Mouse (Mus musculus): ENCODE measurements around the gene Atp2a1.
A peak's percentile ranks its signal among the peaks of the same experiment; 100 is the strongest.

The Atp2a1 gene

DNA sequence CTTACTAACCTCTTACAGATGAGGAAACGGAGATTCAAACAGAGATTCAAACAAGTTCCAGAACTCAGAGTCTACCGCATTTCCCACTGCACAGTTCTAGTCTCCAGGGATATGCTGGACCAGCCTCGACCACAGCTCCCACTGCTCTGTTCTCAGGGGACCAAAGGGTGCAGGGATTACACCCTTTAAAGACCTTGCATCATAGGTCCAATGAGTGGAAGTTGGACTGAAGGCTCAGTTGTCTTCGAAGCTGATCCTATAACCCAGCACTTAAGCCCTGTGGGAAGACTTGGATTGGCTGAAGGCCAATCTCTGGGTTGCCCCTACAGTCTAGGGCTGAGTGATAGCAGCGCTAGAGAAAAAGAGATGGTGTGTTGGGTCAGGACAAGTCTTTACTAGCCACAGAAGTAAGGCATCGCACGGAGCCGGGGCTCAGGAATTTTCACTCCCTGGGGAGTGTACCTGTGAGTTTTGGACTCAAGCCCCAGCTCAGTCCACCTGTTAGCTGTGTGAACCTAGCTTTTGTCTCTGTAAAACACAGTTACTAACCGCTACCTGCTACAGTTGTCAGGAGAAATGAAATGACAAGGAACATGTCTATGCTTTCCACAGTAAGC lies 10.7 kb upstream of the Atp2a1 start:
- DNase-seq (ENCODE audit: low read depth in 2 of 2, low spot score in 2 of 2), result no peak

DNA sequence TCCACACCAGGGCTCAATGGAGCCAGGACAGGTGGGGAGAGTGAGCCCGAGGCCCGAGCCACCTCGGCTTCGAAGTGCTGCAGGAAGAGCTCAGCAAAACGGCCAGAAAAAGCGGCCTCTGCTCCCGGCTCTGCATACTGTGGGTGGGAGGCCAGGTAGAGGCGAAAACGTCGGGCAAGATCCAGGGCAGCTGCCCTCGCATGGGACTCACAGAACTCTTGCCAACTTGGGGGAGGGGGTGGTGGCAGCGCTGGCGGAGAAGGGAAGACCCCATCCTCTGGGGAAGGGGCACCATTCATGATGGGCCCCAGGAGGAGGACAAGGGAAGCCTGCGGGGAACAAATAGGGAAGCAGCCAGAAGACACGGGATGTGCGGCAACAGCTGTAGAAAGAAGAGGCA lies 9.8 kb upstream of the Atp2a1 start:
- DNase-seq (ENCODE audit: low read depth in 2 of 2, low spot score in 2 of 2), result no peak

DNA sequence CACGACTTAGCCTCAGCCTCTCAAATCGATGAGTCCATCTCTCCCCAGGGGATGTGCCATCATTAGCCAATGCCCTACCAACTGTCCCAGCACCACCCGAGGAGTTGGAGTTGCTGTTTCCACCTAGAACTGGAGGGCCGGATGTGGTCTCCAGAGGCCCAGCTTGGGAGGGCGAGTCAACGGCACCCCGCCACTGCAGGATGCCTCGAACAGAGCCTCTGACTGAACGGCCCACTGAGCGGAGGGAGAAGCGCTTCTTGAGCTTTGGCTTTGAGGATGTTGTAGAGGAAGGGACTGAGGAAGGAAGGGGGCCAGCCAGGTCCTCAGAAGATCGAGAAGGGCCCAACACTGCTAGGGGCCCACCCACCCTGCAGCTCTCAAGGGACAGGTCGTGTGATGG lies 9.4 kb upstream of the Atp2a1 start:
- DNase-seq (ENCODE audit: low read depth in 2 of 2, low spot score in 2 of 2), result peak; percentile 64 to 70

GRCm38 (mm10) chr7:126471853-126472252 lies 8.9 kb upstream of the Atp2a1 start:
- DNase-seq (ENCODE audit: low read depth in 2 of 2, low spot score in 2 of 2), result no peak

DNA sequence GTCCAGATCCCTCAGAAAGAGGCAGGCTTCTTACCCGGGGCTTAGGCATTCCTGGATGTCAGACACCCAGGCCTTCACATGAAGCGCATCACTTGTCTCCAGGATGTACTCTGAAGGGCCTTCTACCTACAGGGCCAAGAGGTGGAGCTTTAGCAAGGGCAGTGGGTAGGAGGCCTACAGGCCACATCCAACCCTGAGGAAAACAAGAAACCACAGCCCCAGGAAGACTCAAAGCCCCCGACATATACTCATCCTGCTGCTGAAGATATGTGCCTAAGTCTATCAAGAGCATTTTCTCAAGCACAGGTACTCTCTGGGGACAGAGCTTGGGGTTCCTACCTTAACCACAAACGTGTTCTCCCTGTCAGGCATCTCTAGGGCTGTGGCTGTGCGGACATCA lies 8.5 kb upstream of the Atp2a1 start:
- no peak for DNase-seq (ENCODE audit: low read depth in 2 of 2, low spot score in 2 of 2)

- peak; percentile 72 to 77 for DNase-seq (ENCODE audit: low read depth in 2 of 2, low spot score in 2 of 2)
These were observed 7.2 kb upstream of the Atp2a1 start for GRCm38 (mm10) chr7:126470077-126470476.

DNA sequence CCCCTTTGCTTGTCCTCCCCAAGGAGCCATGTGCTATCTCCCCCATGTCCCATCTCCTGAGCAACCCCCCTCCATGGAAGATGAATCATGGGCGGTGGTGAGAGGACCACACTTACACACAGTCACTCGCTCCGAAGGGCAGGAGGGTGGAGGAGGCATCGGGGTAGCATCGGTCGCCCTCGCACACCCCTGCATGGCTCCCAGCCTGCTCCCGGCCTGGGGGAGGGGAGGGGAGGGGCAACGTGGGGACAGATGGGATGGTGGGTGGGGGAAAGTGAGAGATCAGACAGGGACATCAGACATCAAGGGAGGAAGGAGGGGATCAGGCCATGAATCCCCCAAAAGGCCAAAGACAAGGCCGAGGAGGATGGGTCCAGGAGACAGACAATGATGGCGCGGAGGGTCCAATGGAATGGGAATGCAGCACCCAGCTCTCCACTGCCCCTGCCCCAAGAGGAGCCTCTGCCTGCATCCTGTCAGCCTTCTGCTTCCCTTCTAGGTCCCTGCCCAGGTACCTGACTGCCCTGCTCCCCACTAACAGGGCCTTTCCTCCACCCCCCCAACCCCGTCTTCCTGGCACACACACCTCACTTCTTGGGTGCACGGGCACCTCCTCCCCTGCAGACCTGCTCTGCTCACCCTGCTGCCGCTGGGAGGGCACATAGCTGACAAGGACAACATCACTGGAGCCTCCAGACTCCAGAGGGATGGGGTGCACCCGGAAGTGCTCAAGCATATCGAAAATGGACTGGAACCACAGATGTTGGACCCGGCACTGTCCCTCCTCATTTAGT lies 5.1 kb upstream of the Atp2a1 start:
- no peak for DNase-seq (ENCODE audit: low read depth in 2 of 2, low spot score in 2 of 2)

DNA sequence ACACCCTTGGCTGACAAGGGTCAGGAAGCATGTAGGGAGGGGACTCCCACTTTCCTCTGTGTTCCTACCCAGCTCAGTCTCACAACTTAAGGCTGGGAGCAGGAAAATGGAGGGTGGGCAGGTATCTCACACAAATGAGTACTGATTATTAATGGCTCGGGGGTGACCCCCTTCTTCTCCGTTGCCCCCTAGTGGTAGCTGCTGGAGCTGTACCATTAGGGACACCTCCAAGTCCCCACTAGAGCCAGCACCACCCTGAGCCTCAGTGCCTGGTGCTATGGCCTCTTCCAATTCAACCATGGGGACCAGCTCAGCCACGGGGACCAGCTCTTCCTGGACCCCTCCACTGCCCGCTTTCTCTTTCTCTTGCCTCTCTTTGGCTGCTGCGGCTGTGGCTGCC lies 4.4 kb upstream of the Atp2a1 start:
- peak; percentile 46 to 56 for DNase-seq (ENCODE audit: low read depth in 2 of 2, low spot score in 2 of 2)

GRCm38 (mm10) chr7:126466707-126467106 lies 3.8 kb upstream of the Atp2a1 start:
- DNase-seq (ENCODE audit: low read depth in 2 of 2, low spot score in 2 of 2), result no peak

DNA sequence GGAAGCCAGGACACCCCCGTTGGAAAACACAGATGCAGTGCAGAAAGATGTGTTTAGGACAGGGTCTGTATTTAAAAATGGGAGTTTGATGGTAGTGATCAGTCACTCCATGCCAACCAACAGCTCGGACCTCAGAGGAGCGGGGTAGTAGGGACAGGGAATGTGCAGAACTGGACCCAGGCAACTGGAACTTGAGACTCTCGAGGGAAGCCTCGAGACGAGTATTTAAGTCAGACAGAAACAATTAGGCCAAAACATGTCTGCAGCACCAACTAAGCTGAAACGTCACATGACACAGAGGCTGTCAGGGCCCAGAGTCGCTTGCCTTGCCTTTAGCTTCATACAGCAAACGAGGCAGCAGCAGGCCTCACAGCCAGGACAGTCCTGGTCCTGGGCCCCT lies 3.2 kb upstream of the Atp2a1 start:
- no peak for DNase-seq (ENCODE audit: low read depth in 2 of 2, low spot score in 2 of 2)

DNA sequence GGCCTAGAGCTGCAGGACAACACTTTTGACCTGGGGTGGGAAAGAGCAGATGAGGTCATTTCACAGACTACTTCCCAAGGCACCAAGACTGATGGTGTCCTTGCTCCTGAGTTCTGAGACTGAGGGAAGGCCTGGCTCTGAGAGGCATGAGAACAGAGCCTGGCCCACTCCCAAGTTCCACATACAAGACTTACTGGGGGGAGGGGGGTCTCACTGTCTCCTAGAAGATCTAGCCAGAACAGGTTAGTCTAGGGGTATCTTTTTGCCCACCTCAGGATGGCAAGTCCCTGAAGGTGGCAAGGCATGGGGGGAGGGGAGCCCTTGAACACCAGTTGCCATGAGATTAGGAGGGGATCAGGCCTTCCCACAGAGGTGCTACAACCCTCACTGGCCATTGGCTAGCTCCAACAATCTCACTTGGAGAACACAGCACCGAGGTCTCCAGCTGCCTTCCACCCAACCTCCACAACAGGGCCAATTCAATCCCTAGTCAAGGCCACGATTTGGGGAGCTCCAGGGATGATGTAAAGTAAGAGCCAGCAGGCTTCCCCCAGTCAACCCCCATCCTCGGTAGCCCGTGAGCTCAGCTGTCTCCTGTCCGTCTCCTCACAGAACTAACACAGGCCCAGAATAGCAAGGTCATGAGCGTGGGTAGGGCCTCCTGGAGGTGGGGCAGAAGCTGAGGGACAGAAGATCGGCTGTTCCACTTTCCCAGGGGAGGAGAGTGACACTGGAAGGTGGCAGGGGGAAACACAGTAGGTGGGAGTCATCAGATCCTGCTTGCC lies 2.5 kb upstream of the Atp2a1 start:
- no peak for DNase-seq (ENCODE audit: low read depth in 2 of 2, low spot score in 2 of 2)

DNA sequence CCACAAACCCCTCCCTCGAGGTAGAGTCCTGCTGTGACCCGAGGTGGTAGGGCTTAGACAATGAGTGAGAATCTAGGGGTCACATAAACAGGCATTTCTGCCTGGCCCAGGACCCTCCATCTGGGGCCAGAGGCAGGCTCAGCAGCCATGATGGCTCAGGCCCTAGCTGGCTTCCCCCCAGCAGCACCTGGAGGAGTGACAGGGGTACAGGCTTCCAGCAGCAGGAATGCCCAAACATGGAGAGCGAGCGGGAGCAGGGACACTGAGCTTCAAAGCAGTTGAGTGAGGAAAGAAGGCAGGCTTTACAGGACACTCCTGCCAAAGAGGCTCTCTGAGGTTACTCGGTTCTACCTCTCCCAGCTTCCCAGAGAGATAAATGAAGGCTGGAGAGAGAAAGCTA lies 1.9 kb upstream of the Atp2a1 start:
- no peak for DNase-seq (ENCODE audit: low read depth in 2 of 2, low spot score in 2 of 2)

- no peak for DNase-seq (ENCODE audit: low read depth in 2 of 2, low spot score in 2 of 2)
These were observed 1.2 kb upstream of the Atp2a1 start for GRCm38 (mm10) chr7:126464121-126464520.

GRCm38 (mm10) chr7:126463547-126463946 lies 639 bp upstream of the Atp2a1 start:
- DNase-seq (ENCODE audit: low read depth in 2 of 2, low spot score in 2 of 2), result no peak

DNA sequence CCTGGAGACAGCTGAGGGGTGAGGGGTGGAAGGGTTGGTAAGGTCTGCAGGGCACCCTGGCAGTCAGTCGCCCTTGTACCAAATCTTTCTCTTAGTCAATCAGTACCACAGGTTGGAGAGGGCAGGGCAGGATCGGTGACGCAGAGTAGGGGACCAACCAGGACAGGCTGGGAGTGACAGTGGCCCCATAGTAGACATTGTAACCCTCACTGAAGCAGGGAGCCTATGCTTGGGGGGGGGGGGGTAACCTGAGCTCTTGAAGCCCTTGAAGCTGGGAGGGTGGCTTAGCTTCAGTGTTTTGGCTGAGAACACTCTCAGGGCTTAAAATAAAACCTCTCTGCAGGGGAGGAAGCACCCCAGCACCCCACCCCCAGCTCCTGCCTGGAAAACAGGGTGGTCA lies 1.3 kb downstream of the Atp2a1 start:
- DNase-seq (ENCODE audit: low read depth in 2 of 2, low spot score in 2 of 2), result no peak

GRCm38 (mm10) chr7:126460623-126461399 lies 2.1 kb downstream of the Atp2a1 start:
- no peak for DNase-seq (ENCODE audit: low read depth in 2 of 2, low spot score in 2 of 2)

- DNase-seq (ENCODE audit: low read depth in 2 of 2, low spot score in 2 of 2), result no peak
These were observed 3.9 kb downstream of the Atp2a1 start for GRCm38 (mm10) chr7:126458844-126459618.

DNA sequence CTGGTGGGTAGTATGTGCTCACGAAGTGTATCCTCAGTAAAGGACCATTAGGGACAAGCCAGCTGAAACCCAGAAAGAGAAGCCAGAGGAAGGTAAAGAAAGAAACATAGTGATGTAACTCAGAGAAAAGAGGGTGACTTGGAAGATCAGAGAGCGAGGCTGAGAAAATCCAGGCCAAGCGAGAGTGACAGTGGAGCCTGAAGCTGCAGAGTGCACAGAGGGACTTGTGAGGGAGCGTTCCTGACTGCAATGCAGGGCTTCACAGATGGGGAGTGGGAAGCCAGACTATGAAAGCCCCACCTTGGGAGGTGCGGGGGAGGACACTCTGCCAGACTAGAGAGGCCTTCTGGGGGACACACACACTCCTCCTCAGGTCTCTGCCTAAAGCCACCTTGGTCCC lies 4.7 kb downstream of the Atp2a1 start:
- no peak for DNase-seq (ENCODE audit: low read depth in 2 of 2, low spot score in 2 of 2)

DNA sequence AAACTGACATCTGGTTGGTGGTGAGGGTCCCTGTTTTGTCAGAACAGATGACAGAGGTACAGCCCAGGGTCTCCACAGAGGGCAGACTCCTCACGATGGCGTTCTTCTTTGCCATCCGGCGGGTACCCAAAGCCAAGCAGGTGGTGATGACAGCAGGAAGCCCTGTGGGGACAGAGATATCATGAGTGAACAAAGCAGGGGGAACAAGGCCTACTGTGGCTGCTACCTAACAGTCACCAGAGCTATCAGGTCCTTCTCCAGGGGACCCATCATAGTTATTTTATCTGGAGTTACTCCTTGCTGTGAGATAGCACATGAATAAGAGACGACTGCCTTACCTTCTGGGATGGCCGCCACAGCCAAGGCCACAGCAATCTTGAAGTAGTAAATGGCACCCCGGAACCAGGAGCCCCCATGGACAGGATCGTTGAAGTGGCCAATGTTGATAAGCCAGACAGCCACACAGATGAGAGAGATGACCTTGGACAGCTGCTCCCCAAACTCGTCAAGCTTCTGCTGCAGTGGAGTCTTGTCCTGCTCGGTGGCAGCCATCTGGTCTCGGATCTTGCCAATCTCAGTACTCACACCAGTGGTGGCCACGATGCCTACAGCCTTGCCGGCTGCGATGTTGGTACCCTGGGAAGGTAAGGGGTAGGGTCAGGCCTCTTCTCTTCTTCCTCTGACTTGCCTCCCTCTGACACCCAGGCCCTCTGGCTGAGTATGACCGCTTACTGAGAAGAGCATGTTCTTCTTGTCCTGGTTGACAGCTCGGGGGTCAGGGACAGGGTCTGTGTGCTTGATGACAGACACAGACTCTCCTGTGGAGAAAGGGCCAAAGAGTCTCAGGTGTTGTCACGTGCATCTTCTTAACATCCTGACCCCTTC lies 6.3 kb downstream of the Atp2a1 start:
- no peak for DNase-seq (ENCODE audit: low read depth in 2 of 2, low spot score in 2 of 2)

- DNase-seq (ENCODE audit: low read depth in 2 of 2, low spot score in 2 of 2), result no peak
These were observed 7.7 kb downstream of the Atp2a1 start for GRCm38 (mm10) chr7:126455242-126455641.
